Mouse (Mus musculus): ENCODE measurements around the gene Sp1.
A peak's percentile ranks its signal among the peaks of the same experiment; 100 is the strongest.

The Sp1 gene

GRCm38 (mm10) chr15:102405489-102406195 lies at the start of gene Sp1:
Gene Sp1, plus strand, starts transcription at chr15:102406143.
- peak; percentile 97 to 99 for DNase-seq

GRCm38 (mm10) chr15:102356501-102357325 lies 49.2 kb upstream of the Sp1 start:
- DNase-seq = no peak

- DNase-seq = no peak
These were observed 47.8 kb upstream of the Sp1 start for GRCm38 (mm10) chr15:102358126-102358525.

GRCm38 (mm10) chr15:102358834-102359233 lies 47.1 kb upstream of the Sp1 start:
- DNase-seq = no peak

- DNase-seq = no peak
These were observed 43.3 kb upstream of the Sp1 start for GRCm38 (mm10) chr15:102362648-102363047.

- DNase-seq = no peak
These were observed 41.3 kb upstream of the Sp1 start for GRCm38 (mm10) chr15:102364678-102365077.

GRCm38 (mm10) chr15:102366238-102366637 lies 39.7 kb upstream of the Sp1 start:
- no peak for DNase-seq

GRCm38 (mm10) chr15:102366733-102367344 lies 39.1 kb upstream of the Sp1 start, which contains the start of gene Sp7:
Gene Sp7, minus strand, starts transcription at chr15:102367182.
- no peak for DNase-seq

GRCm38 (mm10) chr15:102369972-102370371 lies 36.0 kb upstream of the Sp1 start:
- DNase-seq = no peak

- DNase-seq = no peak
These were observed 35.2 kb upstream of the Sp1 start for GRCm38 (mm10) chr15:102370727-102371126.

GRCm38 (mm10) chr15:102376453-102377162 lies 29.3 kb upstream of the Sp1 start:
- DNase-seq = peak; percentile 16 to 31

- DNase-seq = peak; percentile 39 to 40
These were observed 28.8 kb upstream of the Sp1 start for GRCm38 (mm10) chr15:102377163-102377543.

GRCm38 (mm10) chr15:102377810-102378262 lies 28.1 kb upstream of the Sp1 start:
- DNase-seq = no peak

GRCm38 (mm10) chr15:102381575-102381974 lies 24.4 kb upstream of the Sp1 start:
- peak; percentile 88 for DNase-seq

- no peak for DNase-seq
These were observed 22.3 kb upstream of the Sp1 start for GRCm38 (mm10) chr15:102383671-102384070.

- no peak for DNase-seq
These were observed 19.3 kb upstream of the Sp1 start for GRCm38 (mm10) chr15:102386640-102387039.

- DNase-seq = no peak
These were observed 17.0 kb upstream of the Sp1 start for GRCm38 (mm10) chr15:102388942-102389341.

GRCm38 (mm10) chr15:102392520-102392919 lies 13.4 kb upstream of the Sp1 start:
- DNase-seq = no peak

GRCm38 (mm10) chr15:102393584-102394014 lies 12.3 kb upstream of the Sp1 start:
- no peak for DNase-seq

GRCm38 (mm10) chr15:102395061-102395460 lies 10.9 kb upstream of the Sp1 start:
- no peak for DNase-seq

- DNase-seq = no peak
These were observed 7.3 kb upstream of the Sp1 start for GRCm38 (mm10) chr15:102398629-102399028.

Measured in cerebellum, postnatal 36 days (tissue).